Mouse (Mus musculus) CD8-positive naive resting alpha-beta T cell, adult 2 months (primary cell): ENCODE measurements around the gene Rbpj.
"Not testable (repeated sequence)": the region's sequence is repeated elsewhere in the genome, so short reads cannot be mapped to it uniquely, and the experiment has no call there.

Experiments used
- DNase-seq, 2 experiments: peaks; one replicate each; pipeline ENCODE4 v3.0.0; 2022; ENCODE audit warnings: low read depth in 2 of 2, low spot score in 2 of 2

Gene Rbpj

GRCm38 (mm10) chr5:53550329-53550728 is 84.4 kb downstream of the Rbpj start:
- not testable (repeated sequence) for DNase-seq

GRCm38 (mm10) chr5:53551394-53551793 is 85.4 kb downstream of the Rbpj start:
- no peak for DNase-seq

DNA sequence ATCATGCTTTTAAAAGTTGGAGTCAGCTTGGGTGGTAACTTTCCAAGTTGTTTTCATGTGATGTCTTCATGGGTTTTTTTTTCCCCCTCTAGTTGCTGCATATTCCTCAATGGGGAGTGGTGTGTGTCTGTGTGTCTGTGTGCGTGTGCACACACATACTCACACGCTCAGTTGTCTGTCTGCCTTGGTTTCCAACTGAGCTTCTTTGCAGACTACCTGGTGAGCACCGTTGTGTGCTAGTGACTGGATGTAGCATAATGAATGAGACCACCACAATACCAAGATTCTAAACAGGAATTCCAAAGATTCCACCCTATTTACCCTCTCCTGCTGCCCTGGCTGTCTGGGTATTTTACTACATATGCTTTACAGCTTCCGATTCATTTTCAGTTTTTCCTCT is 86.0 kb downstream of the Rbpj start:
- DNase-seq = no peak

DNA sequence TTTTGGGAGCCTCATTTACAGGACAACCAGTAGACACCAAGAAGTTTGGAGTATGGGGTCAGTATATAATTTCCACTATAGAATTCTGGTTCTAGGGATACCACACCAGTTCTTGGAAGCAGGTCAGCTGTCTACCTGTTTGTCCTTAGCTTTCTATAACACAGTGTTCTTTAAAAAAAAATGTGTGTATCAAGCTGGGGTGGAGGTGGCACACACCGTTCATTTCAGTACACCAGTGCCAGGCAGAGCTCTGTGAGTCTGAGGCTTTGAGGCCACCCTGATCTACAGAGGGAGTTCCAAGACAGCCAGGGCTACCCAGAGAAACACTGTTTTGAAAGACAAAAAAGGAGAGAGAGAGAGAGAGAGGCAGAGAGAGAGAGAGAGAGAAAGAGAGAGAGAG is 87.3 kb downstream of the Rbpj start:
- no peak for DNase-seq

DNA sequence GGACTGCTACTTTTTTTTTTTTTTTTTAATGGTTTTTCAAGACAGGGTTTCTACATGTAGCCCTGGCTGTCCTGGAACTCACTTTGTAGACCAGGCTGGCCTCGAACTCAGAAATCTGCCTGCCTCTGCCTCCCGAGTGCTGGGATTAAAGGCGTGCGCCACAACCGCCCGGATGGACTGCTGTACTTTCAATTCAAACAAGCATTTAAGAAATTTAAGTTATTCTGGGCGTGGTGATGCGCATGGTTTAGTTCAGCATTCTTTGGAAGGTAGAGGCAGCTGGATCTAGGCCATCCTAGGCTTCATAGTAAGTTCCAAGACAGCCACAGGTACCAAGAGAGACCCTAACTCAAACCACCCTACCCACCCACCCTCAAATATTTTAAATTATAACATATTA is 88.2 kb downstream of the Rbpj start:
- no peak for DNase-seq

- DNase-seq = no peak
Measured at GRCm38 (mm10) chr5:53554926-53555325, 89.0 kb downstream of the Rbpj start.

DNA sequence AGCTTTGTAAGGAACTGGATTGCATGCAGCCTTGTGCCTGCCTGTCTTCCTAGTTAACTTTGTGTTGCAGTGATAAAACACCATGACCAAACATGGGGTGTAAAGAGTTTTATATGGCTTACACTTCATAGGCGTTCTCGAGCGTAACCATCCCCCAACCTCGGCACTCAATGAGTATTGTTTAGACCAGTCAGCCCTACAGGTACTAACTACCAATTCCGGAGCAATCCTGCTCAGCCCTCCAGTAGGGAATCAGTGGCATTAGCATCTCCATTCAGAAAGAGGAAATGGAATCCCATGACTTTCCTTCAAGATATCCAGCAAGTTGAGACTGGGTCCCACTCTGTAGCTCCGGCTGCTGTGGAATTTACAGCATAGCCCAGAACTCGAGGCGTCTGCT is 89.5 kb downstream of the Rbpj start:
- DNase-seq = no peak

DNA sequence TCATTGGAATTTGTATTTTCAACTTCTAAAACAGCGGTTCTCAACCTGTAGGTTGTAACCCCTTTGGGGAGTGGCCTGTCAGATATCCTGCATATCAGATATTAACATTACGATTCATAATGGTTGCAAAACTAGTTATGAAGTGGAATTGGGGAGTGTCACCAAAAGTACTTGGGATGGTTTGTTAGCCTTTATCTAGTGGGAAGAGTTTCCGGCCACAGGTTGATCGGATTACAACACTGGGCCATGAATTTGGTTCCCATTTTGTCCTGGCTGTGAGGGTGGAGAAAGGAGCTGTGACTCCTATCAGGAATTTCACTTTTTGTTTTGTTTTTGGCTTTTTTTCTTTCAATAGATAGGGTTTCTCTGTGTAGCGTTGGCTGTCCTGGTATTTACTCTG is 90.0 kb downstream of the Rbpj start:
- no peak for DNase-seq

DNA sequence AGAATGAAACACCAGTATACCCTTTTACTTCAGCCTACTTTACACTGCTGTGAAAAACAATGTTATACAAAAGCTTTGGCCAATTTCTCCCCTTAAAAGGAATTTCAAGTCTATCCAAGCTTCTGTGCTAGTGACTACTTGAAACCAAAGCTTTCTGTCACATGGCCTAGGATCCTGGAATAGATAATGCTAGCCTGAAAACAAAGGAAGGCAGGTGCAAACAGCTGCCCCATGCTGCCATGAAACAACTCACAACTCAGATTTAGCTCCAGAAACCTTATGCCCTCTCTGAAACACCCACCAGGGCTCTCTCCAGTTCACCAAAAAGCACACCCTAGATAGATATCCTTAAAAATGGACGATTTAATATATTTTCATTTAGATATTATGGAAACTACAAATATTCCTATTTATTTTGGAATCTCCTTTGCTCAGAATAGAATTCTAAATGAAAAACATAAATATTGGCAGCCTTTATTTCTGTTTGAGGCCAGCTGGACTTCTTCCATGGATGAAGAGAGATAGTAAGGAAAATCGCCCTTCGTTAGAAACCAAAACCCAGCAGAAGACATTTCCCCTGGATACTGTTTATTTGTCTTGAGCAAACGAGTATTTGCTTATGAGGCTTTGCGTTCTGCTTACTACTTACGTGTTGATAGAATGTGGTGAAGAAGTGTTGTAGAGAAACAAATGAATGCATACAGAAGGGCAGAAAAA is 91.8 kb downstream of the Rbpj start:
- no peak for DNase-seq

- no peak for DNase-seq
Measured at GRCm38 (mm10) chr5:53561160-53561559, 95.2 kb downstream of the Rbpj start.

- no peak for DNase-seq
Measured at GRCm38 (mm10) chr5:53564309-53564708, 98.4 kb downstream of the Rbpj start.

DNA sequence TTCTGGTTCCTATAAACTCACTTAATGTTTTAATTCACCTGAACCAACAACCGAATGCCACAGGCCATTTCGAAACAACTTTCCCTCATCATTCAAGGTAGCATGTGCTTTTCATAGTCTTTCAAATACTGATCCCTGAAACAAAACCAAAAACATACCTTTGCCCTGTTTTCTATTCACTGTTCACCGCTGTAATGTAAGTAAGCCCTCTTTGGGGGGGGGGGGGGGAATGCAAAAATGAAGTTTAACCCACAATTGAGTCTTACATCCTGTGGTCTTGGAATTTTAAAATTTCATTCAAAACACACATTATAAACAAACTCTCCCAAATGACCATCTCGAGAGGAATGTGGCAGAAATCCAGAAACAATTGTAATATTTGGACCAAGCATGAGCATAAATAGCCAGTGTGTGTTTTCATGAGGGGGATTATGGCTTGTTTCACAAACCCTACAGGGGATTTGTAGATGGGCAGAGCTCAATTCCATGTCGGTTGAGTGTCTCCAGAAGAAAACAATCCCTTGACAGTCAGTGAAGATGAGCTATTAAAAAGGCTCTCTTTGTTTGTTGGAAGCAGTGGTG is 99.4 kb downstream of the Rbpj start:
- no peak for DNase-seq

DNA sequence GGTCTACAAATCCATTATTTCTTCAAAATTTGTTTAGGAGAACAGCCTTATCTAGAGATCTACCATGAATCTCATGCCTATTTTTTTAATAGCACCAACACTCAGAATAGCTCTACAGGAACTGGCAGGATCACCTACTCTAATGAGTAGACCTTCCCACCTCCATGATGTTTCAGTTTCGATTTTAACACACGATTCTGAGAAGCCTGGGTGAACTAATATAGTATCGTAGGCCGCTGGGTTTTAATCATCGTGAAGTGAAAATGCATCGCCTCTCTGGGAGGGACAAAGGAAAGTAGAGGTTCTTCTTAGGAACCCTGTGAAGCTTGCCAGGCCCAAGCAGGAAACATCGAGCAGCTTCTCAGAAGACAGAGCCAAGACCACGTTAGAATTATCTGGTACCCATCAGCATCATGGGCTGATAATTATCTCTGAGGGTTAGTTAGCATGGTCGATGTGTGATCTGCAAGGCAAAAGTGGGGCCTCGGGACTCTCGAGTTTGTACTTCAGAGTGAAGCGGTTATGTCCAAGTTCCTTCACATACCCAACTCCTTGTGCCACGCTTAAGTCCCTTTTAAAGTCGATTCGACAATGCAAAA is 100.6 kb downstream of the Rbpj start:
- DNase-seq = no peak

DNA sequence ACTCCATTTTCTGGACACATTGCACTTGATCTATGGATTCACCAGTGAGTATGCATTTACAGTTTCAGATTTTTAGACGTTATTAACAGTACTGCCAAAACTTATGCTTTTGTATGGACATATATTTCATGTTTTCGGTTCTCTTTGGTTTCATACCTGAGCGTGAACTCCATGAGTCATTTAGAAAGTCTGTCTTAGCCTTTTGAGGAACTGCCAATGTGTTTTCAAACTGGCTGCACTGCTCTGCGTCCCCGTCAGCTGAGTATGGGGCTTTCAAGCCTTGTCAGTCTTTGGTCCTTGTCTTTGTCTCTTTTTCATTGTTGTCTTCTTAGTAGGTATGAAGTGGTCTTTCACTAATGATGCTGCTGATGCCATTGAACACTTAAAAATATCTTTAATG is 106.5 kb downstream of the Rbpj start:
- DNase-seq = no peak

- no peak for DNase-seq
Measured at GRCm38 (mm10) chr5:53574883-53575442, 109.0 kb downstream of the Rbpj start.

GRCm38 (mm10) chr5:53577272-53577889 is 111.4 kb downstream of the Rbpj start:
- DNase-seq = no peak

DNA sequence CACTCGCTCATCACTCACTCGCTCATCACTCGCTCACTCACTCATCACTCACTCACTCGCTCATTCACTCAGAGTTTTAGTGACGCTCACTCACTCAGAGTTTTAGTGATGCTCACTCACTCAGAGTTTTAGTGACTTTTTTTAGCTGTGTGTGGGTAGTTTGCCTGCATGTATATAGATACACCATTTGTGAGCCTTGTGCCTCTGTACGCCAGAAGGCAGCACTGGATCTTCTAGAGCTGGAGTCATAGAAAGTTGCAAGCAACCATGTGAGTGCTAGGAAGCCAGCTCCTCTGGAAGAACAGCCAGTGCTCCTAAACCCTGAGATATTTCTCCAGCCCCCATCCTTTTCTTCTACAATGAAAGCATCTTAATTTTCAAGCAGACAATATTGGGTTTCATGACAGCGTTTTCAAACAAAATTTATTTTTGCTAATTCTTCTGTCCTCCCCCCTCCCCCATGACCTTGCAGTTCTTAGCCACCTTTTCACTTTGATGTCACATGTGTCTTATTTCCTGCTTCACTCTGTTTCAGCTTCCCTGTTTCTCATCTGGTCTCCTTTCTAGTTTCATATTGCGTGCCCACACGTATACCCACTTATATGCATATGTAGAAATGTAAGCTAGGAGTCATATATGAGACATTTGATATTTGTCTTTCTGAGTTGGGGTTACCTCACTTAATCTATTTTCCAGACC is 118.3 kb downstream of the Rbpj start:
- no peak for DNase-seq

- DNase-seq = no peak
Measured at GRCm38 (mm10) chr5:53588421-53589171, 122.6 kb downstream of the Rbpj start.

DNA sequence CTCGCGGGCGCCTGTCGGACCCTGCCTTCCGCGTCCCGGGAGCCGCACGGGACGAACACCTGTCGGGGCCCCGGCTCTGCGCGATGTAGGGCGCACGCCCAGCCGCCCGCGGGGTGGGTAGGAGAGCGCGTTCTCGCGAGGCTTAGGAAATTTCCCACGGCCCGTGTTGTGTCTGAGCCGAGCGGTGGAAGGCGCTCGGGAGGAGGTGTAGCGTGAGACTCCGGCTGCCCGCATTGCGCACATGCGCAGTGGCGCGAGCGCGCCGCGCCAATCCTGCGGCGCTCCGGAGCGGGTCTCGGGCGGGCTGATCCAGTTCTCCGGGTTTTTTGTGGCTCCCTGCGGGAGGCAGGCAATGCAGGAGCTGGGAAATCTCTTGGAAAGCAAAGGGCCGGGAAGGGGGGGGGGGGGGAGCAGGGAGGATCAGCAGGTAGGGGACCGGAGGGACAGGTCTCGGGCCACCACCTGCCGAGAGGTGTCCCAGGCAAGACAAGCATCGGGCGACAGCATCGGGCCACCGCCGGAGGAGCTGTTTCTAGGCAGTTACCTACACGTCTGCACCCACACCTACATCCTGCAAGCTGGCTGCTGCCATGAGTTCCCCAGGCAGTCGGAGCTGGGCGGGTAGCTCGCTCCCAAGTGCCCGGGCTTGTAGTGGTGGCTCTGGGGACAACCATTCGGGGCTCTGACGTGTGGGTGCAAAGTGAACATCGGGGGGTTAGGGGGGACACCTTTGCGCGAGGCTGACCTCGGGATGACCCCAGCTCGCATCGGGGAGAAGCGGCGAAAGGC is 123.4 kb downstream of the Rbpj start:
- DNase-seq = peak; percentile 91 to 92
